Mouse (Mus musculus): Measurements from ENCODE around the gene Trim68. TPM values are rescaled to one million over a fixed set of nuclear protein-coding genes. Genes with fewer than 3 reads are reported as not detected.

Trim68 gene
- polyA plus RNA-seq (2014; fragmentation: Nextera tagmentation; extraction: Ambion mirVana): 6.5 and 8.1 TPM in 2 replicates

DNA sequence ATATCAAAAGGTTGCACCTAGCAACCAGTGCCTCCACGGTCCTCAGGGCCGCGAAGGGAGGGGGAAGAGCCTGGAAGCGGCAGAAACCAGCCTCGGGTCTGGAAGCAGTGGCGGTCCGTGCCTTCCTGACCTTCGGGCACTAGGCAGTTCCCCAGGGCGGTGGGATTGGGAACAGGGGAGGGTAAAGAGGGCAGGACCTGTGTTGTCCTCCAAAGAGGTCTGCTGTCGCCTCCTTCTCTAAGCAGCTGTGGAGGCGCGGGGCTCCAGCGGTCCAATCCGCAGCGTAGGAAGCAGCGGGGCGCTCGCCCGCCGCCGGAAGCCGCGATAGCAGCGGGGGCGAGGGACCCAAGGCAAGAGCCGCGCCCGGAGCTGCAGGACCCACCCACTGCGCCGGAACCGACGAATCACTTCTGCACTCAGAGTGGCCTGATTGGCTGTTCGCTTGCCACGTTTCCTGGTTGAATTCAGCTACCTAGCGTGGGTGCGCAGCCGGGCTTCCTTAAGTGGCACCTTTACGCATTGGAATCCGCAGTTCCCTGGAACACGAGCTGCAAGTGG, at the start of gene Trim68:
Gene Trim68 (minus strand): TSS at position 384 of the 558 bp plus-strand sequence.
- H3K9me3 ChIP-seq (ENCODE audit: control insufficient read depth, low read length): no peaks in the 10 kb centered on the region
- peak within 1 kb of the TSS; percentile 57; the same call in 1 of the 2 replicates for H3K27ac ChIP-seq (replicated peaks; ENCODE audit: low read depth, low read length)
- H3K4me1 ChIP-seq (ENCODE audit: control insufficient read depth, insufficient read depth, low read length): 0 out of 2 replicates have a peak, but pooled peaks cover 3% of the 10 kb centered on the region
- WGBS: under 1% methylated on average over 40 of the region's 40 CpGs
- peak within 1 kb of the TSS; percentile 61 for H3K4me3 ChIP-seq (replicated peaks; ENCODE audit: low read depth, low read length)
- peak within 1 kb of the TSS; percentile 62 for H3K9ac ChIP-seq (replicated peaks; ENCODE audit: low read length)
- H3K4me2 ChIP-seq (ENCODE audit: low read length): peak within 1 kb of the TSS; percentile 65
- DNase-seq (peak; percentile 96), ATAC-seq (ENCODE audit: low FRiP score, low TSS enrichment) (peak; percentile 99)
- H3K27me3 ChIP-seq (ENCODE audit: control insufficient read depth, insufficient read depth, low read length): no peaks in the 10 kb centered on the region
- no peaks in the 10 kb centered on the region for H3K36me3 ChIP-seq (ENCODE audit: control insufficient read depth, insufficient read depth, low read length)

DNA sequence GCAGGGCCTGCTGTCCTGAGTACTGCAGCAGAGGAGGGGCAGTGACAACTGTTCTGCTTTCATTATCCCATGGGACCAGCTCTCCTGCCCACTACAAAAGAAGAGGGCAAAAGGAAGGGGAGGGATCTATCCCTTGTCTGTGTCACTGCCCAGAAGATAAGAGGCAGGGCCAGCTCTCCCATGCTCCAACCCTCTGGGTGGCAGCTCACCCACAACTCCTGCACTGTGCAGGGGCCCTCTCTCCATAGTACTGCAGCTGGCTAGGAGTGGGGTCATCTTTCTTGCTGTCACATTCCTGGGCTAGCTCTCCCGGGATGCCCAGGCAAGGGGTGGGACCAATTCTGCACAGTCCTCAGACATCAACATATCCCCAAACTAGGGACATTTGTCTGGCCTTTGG, 46.7 kb upstream of the Trim68 start:
- ATAC-seq (ENCODE audit: low FRiP score, low TSS enrichment): peak; percentile 31; the same call in 1 of the 2 replicates

DNA sequence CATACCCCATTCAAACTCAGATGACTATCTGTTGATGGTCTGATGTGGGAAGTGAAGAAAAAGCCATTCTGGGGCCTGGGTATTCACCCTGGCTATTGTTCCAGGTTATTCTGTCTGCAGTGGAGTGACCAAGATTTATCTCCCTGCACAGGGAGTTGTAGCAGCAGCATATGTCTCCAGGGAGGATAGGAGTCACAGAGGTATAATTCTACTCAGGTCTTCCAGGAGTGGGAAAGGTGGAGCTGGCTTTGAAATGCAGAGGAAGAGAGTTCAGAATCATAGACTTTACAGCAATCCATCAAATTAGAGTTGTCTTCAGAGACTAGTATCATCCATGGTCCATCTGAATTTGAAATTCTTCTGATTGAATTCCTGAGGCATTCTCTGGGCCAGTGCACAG, 40.3 kb upstream of the Trim68 start, which contains the start of gene Olfr559:
Gene Olfr559 (minus strand): TSS at position 101 of the 400 bp plus-strand sequence.
- Histone ChIP-seq H3K4me3 (replicated peaks; ENCODE audit: low read depth, low read length) (no peak within 1 kb of the TSS), H3K4me2 (ENCODE audit: low read length) (no peak within 1 kb of the TSS), H3K27me3 (ENCODE audit: control insufficient read depth, insufficient read depth, low read length) (no peaks in the 10 kb centered on the region), H3K27ac (replicated peaks; ENCODE audit: low read depth, low read length) (no peak within 1 kb of the TSS), H3K36me3 (ENCODE audit: control insufficient read depth, insufficient read depth, low read length) (no peaks in the 10 kb centered on the region), H3K9me3 (ENCODE audit: control insufficient read depth, low read length) (no peaks in the 10 kb centered on the region), H3K4me1 (ENCODE audit: control insufficient read depth, insufficient read depth, low read length) (no peaks in the 10 kb centered on the region), H3K9ac (replicated peaks; ENCODE audit: low read length) (no peak within 1 kb of the TSS)
- DNase-seq (no peak), ATAC-seq (ENCODE audit: low FRiP score, low TSS enrichment) (no peak)

More for the DNA sequence above, 46.7 kb upstream of the Trim68 start:
- Histone ChIP-seq H3K4me1 (ENCODE audit: control insufficient read depth, insufficient read depth, low read length) (no peaks in the 10 kb centered on the region), H3K9ac (replicated peaks; ENCODE audit: low read length) (no peak overlapping the region), H3K4me3 (replicated peaks; ENCODE audit: low read depth, low read length) (no peak overlapping the region), H3K9me3 (ENCODE audit: control insufficient read depth, low read length) (no peaks in the 10 kb centered on the region), H3K27ac (replicated peaks; ENCODE audit: low read depth, low read length) (no peak overlapping the region), H3K4me2 (ENCODE audit: low read length) (no peak overlapping the region), H3K27me3 (ENCODE audit: control insufficient read depth, insufficient read depth, low read length) (no peaks in the 10 kb centered on the region), H3K36me3 (ENCODE audit: control insufficient read depth, insufficient read depth, low read length) (no peaks in the 10 kb centered on the region)
- no peak for DNase-seq
- 86% methylated on average over 1 of the region's 1 CpGs for WGBS

DNA sequence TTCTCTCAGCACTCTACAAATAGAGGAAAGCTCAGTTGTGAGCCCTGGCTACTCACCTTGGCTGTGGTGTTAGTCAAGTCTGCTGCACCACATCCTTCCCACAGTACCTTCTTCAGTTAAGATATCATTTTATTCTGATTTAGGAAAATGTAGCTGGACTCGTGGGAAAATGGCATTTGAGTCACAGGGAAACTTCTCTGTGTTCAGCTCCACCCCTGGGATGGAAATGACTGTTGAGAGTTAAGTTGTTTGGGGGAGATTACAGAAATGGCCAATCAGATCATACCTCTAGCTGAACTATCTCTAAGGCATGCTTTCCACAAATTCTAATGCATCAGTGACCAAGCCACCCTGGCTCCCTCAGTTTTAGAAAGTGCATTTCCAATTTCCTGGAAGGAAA, 31.8 kb upstream of the Trim68 start, which contains the start of gene Olfr33:
Gene Olfr33 (minus strand): TSS at position 101 of the 400 bp plus-strand sequence.
- WGBS: 54% methylated on average over 1 of the region's 1 CpGs
- H3K9ac ChIP-seq (replicated peaks; ENCODE audit: low read length): no peak within 1 kb of the TSS
- DNase-seq: no peak
- no peaks in the 10 kb centered on the region for H3K4me1 ChIP-seq (ENCODE audit: control insufficient read depth, insufficient read depth, low read length)
- H3K27ac ChIP-seq (replicated peaks; ENCODE audit: low read depth, low read length): no peak within 1 kb of the TSS
- H3K4me3 ChIP-seq (replicated peaks; ENCODE audit: low read depth, low read length): no peak within 1 kb of the TSS
- no peaks in the 10 kb centered on the region for H3K9me3 ChIP-seq (ENCODE audit: control insufficient read depth, low read length)
- ATAC-seq (ENCODE audit: low FRiP score, low TSS enrichment): no peak
- H3K4me2 ChIP-seq (ENCODE audit: low read length): no peak within 1 kb of the TSS
- H3K36me3 ChIP-seq (ENCODE audit: control insufficient read depth, insufficient read depth, low read length): no peaks in the 10 kb centered on the region
- H3K27me3 ChIP-seq (ENCODE audit: control insufficient read depth, insufficient read depth, low read length): no peaks in the 10 kb centered on the region

DNA sequence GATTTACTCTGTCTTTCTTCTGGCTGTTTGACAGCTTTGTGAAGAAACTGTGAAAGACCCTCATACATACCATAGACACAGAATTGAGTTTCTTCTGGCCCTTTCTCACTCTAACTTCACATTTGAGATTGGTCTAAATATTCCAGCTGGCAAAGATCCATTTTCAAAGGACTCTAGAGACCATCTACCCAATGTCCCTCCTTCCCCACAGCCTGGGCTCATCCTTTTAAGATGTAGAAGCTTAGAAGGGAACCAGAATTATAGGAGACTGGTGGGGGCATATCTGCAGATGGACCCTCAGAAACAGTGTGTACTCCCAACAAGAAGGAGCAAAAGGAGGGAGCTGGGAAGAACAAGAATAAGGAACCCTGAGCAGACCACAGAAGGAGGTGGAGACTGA, 14.8 kb upstream of the Trim68 start, which contains the start of gene Olfr558:
Gene Olfr558 (plus strand): TSS at position 301 of the 400 bp plus-strand sequence.
- ATAC-seq (ENCODE audit: low FRiP score, low TSS enrichment) (no peak), DNase-seq (no peak)
- Histone ChIP-seq H3K27me3 (ENCODE audit: control insufficient read depth, insufficient read depth, low read length) (no peaks in the 10 kb centered on the region), H3K4me1 (ENCODE audit: control insufficient read depth, insufficient read depth, low read length) (no peaks in the 10 kb centered on the region), H3K4me3 (replicated peaks; ENCODE audit: low read depth, low read length) (no peak within 1 kb of the TSS), H3K36me3 (ENCODE audit: control insufficient read depth, insufficient read depth, low read length) (no peaks in the 10 kb centered on the region), H3K9ac (replicated peaks; ENCODE audit: low read length) (no peak within 1 kb of the TSS), H3K9me3 (ENCODE audit: control insufficient read depth, low read length) (no peaks in the 10 kb centered on the region), H3K4me2 (ENCODE audit: low read length) (no peak within 1 kb of the TSS), H3K27ac (replicated peaks; ENCODE audit: low read depth, low read length) (no peak within 1 kb of the TSS)

DNA sequence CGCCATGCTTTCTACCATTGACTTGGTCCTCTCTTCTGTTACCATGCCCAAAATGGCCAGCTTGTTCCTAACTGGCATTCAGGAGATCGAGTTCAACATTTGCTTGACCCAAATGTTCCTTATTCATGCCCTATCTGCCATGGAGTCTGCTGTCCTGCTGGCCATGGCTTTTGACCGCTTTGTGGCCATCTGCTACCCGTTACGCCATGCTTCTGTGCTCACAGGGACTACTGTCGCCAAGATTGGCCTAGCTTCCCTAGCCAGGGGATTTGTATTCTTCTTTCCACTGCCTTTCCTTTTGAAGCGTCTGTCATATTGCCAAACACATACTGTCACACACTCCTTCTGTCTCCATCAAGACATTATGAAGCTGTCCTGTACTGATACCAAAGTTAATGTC, 11.3 kb upstream of the Trim68 start:
- Histone ChIP-seq H3K27ac (replicated peaks; ENCODE audit: low read depth, low read length) (no peak overlapping the region), H3K9ac (replicated peaks; ENCODE audit: low read length) (no peak overlapping the region), H3K36me3 (ENCODE audit: control insufficient read depth, insufficient read depth, low read length) (no peaks in the 10 kb centered on the region), H3K4me2 (ENCODE audit: low read length) (no peak overlapping the region), H3K9me3 (ENCODE audit: control insufficient read depth, low read length) (no peaks in the 10 kb centered on the region), H3K27me3 (ENCODE audit: control insufficient read depth, insufficient read depth, low read length) (no peaks in the 10 kb centered on the region), H3K4me1 (ENCODE audit: control insufficient read depth, insufficient read depth, low read length) (no peaks in the 10 kb centered on the region), H3K4me3 (replicated peaks; ENCODE audit: low read depth, low read length) (no peak overlapping the region)
- no peak for ATAC-seq (ENCODE audit: low FRiP score, low TSS enrichment)
- whole genome bisulfite sequencing: 86% methylated on average over 7 of the region's 7 CpGs
- no peak for DNase-seq

DNA sequence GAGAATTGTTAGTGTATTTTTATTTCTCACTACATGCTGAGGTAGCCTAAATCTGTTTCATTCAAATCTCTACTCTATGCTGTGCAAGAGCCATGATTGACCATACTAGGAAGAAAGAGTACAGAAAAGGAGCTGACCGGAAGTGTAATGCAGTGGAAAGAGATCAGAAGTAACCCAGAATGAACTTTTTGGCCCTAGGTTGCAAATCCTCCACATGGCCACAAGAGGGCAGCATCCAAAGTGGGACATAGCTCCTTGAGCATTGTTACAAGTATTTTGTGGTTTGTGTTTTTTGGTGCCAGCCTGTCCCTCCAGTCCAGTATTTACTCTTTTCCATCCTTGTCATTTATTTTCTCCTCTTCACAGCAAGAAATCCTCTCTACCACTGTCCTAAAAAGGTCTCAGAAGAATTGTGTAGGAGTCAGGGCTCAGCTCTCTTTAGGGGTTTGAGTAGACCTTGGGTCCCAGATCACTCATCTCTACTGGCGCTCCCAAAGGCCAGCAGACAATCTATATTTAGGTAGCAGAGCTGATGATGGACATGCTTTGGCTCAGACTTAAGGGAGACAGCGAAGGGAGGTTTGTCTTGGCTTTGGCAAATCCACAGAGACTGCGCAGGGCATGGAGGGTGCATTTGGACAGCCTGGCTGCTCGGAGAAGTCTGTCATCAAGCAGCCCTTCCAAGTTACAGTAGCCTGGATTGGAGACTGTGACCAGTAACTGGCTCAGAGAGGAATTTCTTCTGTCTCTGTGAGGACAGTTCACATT, 8.4 kb upstream of the Trim68 start, which contains the start of gene Olfr557:
Gene Olfr557 (plus strand): TSS at position 553 of the 768 bp plus-strand sequence.
- Histone ChIP-seq H3K27ac (replicated peaks; ENCODE audit: low read depth, low read length) (no peak within 1 kb of the TSS), H3K9me3 (ENCODE audit: control insufficient read depth, low read length) (no peaks in the 10 kb centered on the region), H3K27me3 (ENCODE audit: control insufficient read depth, insufficient read depth, low read length) (no peaks in the 10 kb centered on the region), H3K4me3 (replicated peaks; ENCODE audit: low read depth, low read length) (no peak within 1 kb of the TSS), H3K4me2 (ENCODE audit: low read length) (no peak within 1 kb of the TSS), H3K9ac (replicated peaks; ENCODE audit: low read length) (no peak within 1 kb of the TSS), H3K4me1 (ENCODE audit: control insufficient read depth, insufficient read depth, low read length) (no peaks in the 10 kb centered on the region), H3K36me3 (ENCODE audit: control insufficient read depth, insufficient read depth, low read length) (no peaks in the 10 kb centered on the region)
- DNase-seq: peak; percentile 72
- no peak for ATAC-seq (ENCODE audit: low FRiP score, low TSS enrichment)
- WGBS: 80% methylated on average over 5 of the region's 5 CpGs

DNA sequence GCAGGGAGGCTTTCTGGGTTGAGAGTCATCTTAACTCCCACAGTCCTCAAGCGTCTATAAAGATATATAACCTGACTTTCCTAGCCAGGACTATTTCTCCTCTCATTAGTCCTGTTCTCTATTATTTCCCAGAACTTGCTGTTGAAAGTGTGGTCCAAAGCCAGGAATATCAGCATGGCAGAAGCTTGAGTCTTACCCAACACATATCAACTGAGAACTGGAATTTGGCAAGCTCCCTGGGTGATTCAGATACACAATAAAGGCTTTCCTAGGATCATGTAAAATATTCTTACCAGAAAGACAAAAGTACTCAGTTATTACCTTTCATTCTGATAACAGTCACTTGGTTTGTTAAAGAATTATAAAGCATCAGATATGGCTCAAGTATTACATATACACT, 5.2 kb downstream of the Trim68 start:
- WGBS: 93% methylated on average over 1 of the region's 1 CpGs
- DNase-seq (no peak), ATAC-seq (ENCODE audit: low FRiP score, low TSS enrichment) (no peak)
- H3K27me3 ChIP-seq (ENCODE audit: control insufficient read depth, insufficient read depth, low read length): no peaks in the 10 kb centered on the region
- no peaks in the 10 kb centered on the region for H3K36me3 ChIP-seq (ENCODE audit: control insufficient read depth, insufficient read depth, low read length)
- no peaks in the 10 kb centered on the region for H3K4me1 ChIP-seq (ENCODE audit: control insufficient read depth, insufficient read depth, low read length)
- H3K27ac ChIP-seq (replicated peaks; ENCODE audit: low read depth, low read length): no peak overlapping the region
- no peak overlapping the region for H3K4me2 ChIP-seq (ENCODE audit: low read length)
- H3K9ac ChIP-seq (replicated peaks; ENCODE audit: low read length): no peak overlapping the region
- H3K9me3 ChIP-seq (ENCODE audit: control insufficient read depth, low read length): no peaks in the 10 kb centered on the region
- H3K4me3 ChIP-seq (replicated peaks; ENCODE audit: low read depth, low read length): no peak overlapping the region

All from midbrain, embryonic 14.5 days (tissue).